Mouse (Mus musculus): ENCODE measurements at regions not wholly inside any gene's neighbourhood (a gene's known extent, or its start where the extent isn't known, plus 50 kb on each side); places are given as distances from the start of the nearest gene placed in this dataset.

DNA sequence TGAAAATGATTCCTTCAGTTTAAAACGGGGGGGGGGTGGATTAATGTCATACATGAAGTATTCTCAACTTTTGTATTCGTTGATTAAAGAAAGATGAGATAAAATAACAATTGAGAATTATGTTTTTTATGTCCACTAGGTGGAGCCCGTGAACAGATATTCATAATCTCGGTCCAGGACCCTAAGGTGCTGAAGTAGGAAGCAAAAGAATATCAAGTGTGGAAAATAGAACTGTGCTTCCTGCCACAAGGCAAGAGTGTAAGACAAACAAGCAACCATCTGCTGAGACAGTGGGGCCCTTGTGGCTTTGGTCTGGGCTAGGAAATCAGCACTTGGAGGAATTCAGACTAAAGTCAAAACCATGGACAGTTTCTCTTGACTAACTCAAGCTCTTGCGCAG is 50.9 kb upstream of the Kap start:
- no peak for DNase-seq (ENCODE audit: extremely low spot score in 1 of 2, low spot score in 2 of 2)
- H3K4me3 ChIP-seq = no peak overlapping the region
- intact Hi-C loops (cut with DNase I) = loop anchor here (1.0 to 2.0 kb wide), 2 partner anchors 56 to 485 kb away; no protein-coding TSS in a partner anchor

DNA sequence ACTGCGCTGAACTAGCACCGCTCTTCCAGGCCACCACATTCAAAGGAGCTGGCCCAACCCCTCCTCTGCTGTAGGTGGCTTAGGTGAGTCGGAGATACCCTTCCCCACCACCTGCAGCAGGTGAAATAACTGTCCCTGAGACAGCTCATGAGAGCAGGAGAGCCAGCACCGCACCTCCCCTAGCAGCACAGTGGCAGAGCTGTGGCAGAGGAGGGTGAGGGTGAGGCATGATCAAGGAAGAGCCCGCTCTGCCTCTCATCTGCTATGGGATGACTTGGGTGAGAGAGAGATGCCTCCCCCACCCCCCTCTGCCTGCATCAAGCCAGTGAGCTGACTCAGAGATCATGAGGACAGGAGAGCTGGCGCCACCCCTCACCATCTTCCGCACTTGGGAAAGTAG is 81.1 kb upstream of the Kap start:
- H3K4me3 ChIP-seq = no peak overlapping the region
- TF ChIP-seq CTCF (IDR thresholded peaks at IDR 0.05) = no peak

More for the DNA sequence above, 50.9 kb upstream of the Kap start:
- no peak overlapping the region for H3K27ac ChIP-seq
- peak; percentile 67 for TF ChIP-seq CTCF (IDR thresholded peaks at IDR 0.05)

DNA sequence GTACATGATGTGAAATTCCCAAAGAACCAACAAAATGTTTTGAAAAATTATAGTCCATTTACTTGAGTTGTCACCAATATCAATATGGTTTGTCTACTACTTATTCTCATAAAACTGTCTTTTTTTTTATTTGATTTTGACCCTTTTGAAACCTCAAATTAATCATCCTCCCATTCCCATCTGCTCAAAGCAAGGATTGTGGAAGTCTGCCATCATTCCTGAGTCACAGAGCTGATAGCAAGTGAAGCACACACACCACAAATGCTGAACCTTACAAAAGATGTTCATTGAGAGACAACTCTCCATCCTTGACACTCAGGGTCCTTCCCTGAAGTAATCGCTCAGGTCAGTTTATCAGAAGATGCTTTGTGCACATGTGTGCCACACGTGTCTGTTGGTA is 82.1 kb upstream of the Kap start:
- no peak for DNase-seq (ENCODE audit: extremely low spot score in 1 of 2, low spot score in 2 of 2)
- TF ChIP-seq CTCF (IDR thresholded peaks at IDR 0.05) = no peak
- H3K4me3 ChIP-seq = no peak overlapping the region
- no peak overlapping the region for H3K27ac ChIP-seq
- intact Hi-C loops (cut with DNase I) = no loop called here

More for the DNA sequence above, 81.1 kb upstream of the Kap start:
- no peak for DNase-seq (ENCODE audit: extremely low spot score in 1 of 2, low spot score in 2 of 2)
- H3K27ac ChIP-seq = no peak overlapping the region
- intact Hi-C loops (cut with DNase I) = no loop called here

DNA sequence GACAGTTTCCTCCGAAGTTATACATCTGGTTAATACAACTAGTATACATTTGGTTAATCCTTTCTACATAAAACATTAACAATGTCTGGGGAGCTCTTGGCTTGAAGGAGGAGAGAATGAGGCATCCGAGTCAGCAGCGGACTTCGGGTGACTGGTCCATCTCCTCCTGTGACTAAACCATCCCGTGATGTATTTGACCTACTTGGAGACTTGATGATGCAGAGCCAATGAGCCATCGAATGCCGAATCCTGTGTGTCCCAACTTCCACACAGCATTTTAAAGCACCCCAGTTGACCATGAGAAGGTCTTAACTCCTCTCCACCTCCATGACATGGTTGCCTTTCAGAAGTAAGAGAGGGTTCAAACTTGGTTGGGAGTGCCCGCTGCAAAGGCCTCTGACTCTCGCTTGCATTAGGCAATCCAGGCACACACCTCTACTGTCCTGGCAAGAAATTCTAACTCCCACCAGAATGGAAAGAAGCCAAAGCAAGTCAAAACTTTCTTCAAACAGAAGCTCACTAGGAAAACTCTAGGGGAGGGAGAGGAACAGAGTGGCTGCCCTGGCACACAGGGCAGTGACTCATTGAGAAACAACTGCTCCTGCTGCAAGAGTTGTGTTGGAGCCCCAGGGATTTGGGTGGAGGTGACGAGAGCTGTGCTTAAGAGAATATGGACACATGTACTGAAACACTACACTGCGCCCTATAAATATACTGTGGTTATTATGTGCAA is 75.4 kb upstream of the Etv6 start:
- H3K27ac ChIP-seq = no peak overlapping the region

DNA sequence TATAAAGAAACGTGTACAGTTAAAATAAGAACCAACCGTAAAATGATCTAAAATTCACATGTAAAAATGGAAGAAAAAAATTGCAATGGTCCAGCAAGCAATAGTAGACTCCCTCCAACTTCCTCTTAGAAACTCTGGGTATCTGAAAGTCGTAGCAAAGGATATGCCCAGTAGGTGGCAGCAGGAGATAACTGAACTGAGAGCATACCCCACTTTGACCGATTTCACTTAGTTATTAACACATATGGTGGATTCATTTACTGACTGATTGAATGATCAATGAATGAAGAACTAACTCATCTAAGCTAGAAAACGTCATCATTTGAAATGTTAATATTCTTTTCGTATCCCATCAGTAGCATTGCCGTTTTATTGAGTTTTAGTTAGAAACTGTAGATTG is 74.8 kb upstream of the Etv6 start:
- DNase-seq (ENCODE audit: extremely low spot score in 1 of 2, low spot score in 2 of 2) = peak; percentile 67 to 68
- intact Hi-C loops (cut with DNase I) = loop anchor here (1.0 to 5.0 kb wide), 4 partner anchors 56 to 657 kb away; partner anchors contain the start of gene Etv6
- Histone ChIP-seq H3K4me3 (no peak overlapping the region), H3K27ac (no peak overlapping the region)
- peak; percentile 88 for TF ChIP-seq CTCF (IDR thresholded peaks at IDR 0.05)

More for the DNA sequence above, 75.4 kb upstream of the Etv6 start:
- DNase-seq (ENCODE audit: extremely low spot score in 1 of 2, low spot score in 2 of 2) = no peak
- no peak for TF ChIP-seq CTCF (IDR thresholded peaks at IDR 0.05)
- H3K4me3 ChIP-seq = no peak overlapping the region
- intact Hi-C loops (cut with DNase I) = loop anchor here (1.0 to 5.0 kb wide), 4 partner anchors 55 to 657 kb away; partner anchors contain the start of gene Etv6

DNA sequence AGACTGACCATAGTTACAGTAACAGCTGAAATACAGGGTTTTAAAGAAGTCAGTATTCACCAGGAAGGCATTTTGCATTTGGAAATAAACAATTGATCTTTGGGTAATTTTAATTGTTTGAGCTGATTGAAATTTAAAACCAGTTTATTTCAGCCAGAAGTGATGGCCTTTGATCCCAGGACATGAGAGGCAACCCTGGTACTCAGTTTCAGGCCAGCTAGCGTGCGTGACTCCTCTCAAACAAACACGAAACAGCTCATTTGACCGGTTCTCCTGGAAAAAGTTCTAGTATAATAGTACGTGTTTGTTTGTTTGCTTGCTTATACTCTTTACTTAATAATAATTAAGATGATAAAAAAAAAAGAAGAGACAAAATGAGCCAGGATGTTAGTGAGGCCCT is 72.9 kb upstream of the Etv6 start:
- DNase-seq (ENCODE audit: extremely low spot score in 1 of 2, low spot score in 2 of 2) = no peak
- Histone ChIP-seq H3K27ac (no peak overlapping the region), H3K4me3 (no peak overlapping the region)
- intact Hi-C loops (cut with DNase I) = loop anchor here (5.0 kb wide), 2 partner anchors 75 to 655 kb away; partner anchors contain the start of gene Etv6
- TF ChIP-seq CTCF (IDR thresholded peaks at IDR 0.05) = no peak

DNA sequence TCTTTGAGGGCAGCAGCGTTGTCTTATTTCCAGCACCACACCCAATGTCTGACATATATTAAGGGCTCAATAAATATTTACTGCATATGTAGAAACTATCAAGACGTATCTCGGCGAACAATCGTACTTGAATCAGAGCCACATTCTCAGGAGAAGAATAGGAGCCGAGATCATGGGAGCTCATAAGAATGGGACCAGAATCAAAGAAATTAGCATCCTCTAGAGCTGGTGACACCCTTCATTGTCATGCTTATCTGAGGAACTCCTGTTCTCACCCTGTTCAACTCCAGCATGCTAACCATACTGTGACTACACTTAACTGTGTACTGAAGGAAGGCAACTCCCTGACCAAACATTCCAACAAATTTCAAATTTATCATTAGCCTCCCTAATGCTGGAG is 72.2 kb upstream of the Etv6 start:
- Histone ChIP-seq H3K4me3 (no peak overlapping the region), H3K27ac (no peak overlapping the region)
- intact Hi-C loops (cut with DNase I) = loop anchor here (5.0 kb wide), 2 partner anchors 74 to 654 kb away; partner anchors contain the start of gene Etv6
- no peak for DNase-seq (ENCODE audit: extremely low spot score in 1 of 2, low spot score in 2 of 2)
- no peak for TF ChIP-seq CTCF (IDR thresholded peaks at IDR 0.05)

DNA sequence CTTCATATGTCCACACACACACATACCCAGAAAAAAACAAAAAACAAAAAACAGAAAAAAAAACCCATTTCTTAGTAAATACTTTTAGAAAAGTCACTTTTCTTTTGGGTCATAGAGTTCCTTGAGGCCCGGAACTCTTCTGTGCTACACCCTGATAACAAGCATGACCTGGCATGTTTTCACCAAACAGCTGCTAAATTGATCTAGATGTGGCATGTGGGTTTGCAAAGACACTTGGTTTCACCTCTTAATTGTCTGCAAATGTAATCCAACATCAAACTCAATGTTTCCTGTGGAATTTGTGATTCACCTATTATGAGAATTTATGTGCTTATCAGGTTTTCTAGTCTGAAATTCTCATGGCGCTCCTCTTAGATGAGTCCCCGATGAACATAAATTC is 68.2 kb upstream of the Etv6 start:
- Histone ChIP-seq H3K27ac (no peak overlapping the region), H3K4me3 (no peak overlapping the region)
- intact Hi-C loops (cut with DNase I) = no loop called here
- no peak for TF ChIP-seq CTCF (IDR thresholded peaks at IDR 0.05)
- no peak for DNase-seq (ENCODE audit: extremely low spot score in 1 of 2, low spot score in 2 of 2)

DNA sequence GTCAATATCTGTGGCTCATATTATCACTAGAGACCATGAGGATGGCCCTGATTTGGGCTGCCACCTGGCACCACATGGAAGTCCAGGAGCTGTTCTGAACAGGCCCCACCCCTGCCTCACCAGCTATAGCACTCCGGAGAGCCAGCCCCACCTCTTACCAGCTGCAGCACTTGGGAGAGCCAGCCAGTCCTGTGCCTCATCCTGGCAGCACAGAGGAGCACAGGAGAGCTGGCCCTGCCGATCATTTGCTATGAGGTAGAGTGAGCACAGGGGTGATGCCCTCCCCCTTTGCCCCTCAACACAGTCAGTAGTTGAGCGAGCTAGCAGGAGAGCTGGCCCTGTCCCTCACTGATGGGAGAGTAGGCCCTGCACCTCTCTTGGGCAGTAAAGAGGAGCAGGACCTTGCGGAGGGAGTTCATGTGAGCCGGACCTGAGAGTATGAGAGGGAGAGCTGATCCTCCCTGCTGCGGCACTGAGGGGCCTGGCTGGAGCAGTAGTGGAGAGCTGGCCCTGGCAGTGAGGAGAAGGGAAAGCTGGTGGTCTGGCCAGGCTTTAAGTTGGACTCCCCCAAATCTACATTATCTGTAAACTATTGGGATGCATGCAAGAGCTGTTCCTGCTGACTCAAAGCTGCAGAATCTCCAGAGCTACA is 63.3 kb upstream of the Etv6 start:
- Histone ChIP-seq H3K27ac (no peak overlapping the region), H3K4me3 (no peak overlapping the region)
- intact Hi-C loops (cut with DNase I) = no loop called here
- TF ChIP-seq CTCF (IDR thresholded peaks at IDR 0.05) = no peak
- DNase-seq (ENCODE audit: extremely low spot score in 1 of 2, low spot score in 2 of 2) = no peak

DNA sequence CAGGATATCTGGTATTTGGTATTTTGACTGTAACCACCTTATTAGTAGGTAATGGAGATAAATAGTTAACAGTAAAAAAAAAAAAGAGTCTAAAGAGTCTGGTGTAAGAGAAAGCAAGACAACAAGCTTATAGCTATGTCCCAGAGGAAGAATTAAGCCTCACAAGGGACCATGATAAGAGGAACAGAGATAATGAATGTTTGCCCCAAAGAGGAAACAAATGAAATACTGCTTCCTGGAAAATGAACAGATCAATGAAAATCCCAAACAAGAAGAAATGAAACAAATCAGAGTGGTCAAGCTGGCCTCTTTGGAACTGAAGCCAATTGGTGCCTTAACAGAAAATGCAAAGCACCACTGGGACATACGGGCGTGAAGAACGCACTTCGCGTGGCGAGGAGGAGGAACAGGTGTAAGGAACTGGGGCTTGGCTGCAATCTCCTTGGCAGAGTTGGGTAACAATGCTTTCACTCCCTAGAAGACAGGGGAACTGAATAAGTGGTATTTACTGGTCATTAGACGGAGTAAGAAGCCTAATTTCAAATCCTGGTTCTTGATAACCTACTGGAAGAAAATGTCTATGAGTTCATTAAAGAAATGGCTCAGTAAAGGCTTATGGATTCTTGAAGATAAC is 62.2 kb upstream of the Etv6 start:
- DNase-seq (ENCODE audit: extremely low spot score in 1 of 2, low spot score in 2 of 2) = no peak
- no peak for TF ChIP-seq CTCF (IDR thresholded peaks at IDR 0.05)
- Histone ChIP-seq H3K27ac (no peak overlapping the region), H3K4me3 (no peak overlapping the region)
- intact Hi-C loops (cut with DNase I) = no loop called here

DNA sequence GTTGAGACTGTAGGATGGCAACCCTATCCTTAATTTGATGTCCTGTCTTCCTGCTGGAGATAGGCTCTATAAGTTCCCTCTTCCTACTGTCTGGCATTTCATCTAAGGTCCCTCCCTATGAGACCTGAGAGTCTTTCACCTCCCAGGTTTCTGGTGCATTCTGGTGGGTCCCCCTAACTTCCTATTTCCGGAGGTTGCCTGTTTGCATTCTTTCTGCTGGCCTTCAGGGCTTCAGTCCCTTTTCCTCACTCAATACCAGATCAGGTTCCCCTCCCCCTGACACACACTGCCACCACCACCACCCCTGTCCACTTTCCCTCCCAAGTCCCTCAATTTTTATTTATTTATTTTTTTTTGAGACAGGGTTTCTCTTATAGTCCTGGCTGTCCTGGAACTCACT is 59.5 kb upstream of the Etv6 start:
- no peak for DNase-seq (ENCODE audit: extremely low spot score in 1 of 2, low spot score in 2 of 2)

DNA sequence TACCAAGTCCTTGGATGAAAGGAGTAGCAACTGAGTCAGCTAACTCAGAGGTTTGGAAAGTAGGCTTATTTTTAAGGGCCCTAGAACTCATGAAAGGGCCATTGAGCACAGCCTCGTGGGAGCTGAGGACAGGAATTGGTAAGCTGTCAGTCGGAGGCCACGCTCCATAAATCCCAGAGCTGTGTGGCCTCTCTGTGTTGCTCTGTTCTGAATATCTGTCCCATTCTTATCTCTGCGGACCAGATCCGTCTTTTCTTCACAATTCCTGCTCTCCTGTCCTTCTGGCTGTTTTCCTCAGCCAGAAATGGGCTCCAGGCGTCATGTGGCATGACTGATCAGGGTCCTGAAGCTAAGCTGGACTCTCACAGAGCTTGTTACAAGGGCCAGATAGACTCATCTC is 58.6 kb upstream of the Etv6 start:
- Histone ChIP-seq H3K4me3 (no peak overlapping the region), H3K27ac (no peak overlapping the region)
- no peak for TF ChIP-seq CTCF (IDR thresholded peaks at IDR 0.05)
- intact Hi-C loops (cut with DNase I) = no loop called here
- no peak for DNase-seq (ENCODE audit: extremely low spot score in 1 of 2, low spot score in 2 of 2)

More for the DNA sequence above, 59.5 kb upstream of the Etv6 start:
- TF ChIP-seq CTCF (IDR thresholded peaks at IDR 0.05) = no peak
- intact Hi-C loops (cut with DNase I) = no loop called here
- H3K4me3 ChIP-seq = no peak overlapping the region
- no peak overlapping the region for H3K27ac ChIP-seq

Data from left cerebral cortex, adult 2 months (tissue).